Mouse (Mus musculus) myocyte (in vitro differentiated cells): Measurements from ENCODE around the gene Gch1.

Experiments used
- CEBPB ChIP-seq: IDR thresholded peaks from 2 replicates; pipeline ENCODE4 v1.6.1; 2011; ENCODE audit warnings: mild to moderate bottlenecking, moderate library complexity; ENCODE audit not compliant: poor library complexity, insufficient read depth, severe bottlenecking
- E2F4 ChIP-seq: IDR thresholded peaks from one replicate; pipeline ENCODE4 v1.6.1; 2011; ENCODE audit warnings: mild to moderate bottlenecking, control low read depth, moderate library complexity; ENCODE audit not compliant: insufficient read depth
- MAX ChIP-seq: IDR thresholded peaks from one replicate; pipeline ENCODE4 v1.6.1; 2011; ENCODE audit warnings: low read depth, mild to moderate bottlenecking, control low read depth
- MYOD1 ChIP-seq, 3 experiments: IDR thresholded peaks; one replicate each; pipeline ENCODE4 v1.6.1; 2011; ENCODE audit warnings: control low read depth in 2 of 3, low read depth in 2 of 3, mild to moderate bottlenecking in 2 of 3, moderate library complexity in 1 of 3; ENCODE audit not compliant: insufficient read length in 2 of 3, control insufficient read depth in 1 of 3
- MYOG ChIP-seq, 3 experiments: IDR thresholded peaks; one replicate each; pipeline ENCODE4 v1.6.1; 2011; ENCODE audit warnings: control low read depth in 2 of 3, low read depth in 2 of 3, mild to moderate bottlenecking in 2 of 3; ENCODE audit not compliant: insufficient read length in 2 of 3, control insufficient read depth in 1 of 3, insufficient read depth in 1 of 3
- POLR2A ChIP-seq: IDR thresholded peaks from one replicate; pipeline ENCODE4 v1.6.1; 2011; ENCODE audit warnings: low read depth, mild to moderate bottlenecking, control low read depth, moderate library complexity; ENCODE audit not compliant: insufficient read length
- POLR2AphosphoS2 ChIP-seq: IDR thresholded peaks from one replicate; pipeline ENCODE4 v1.6.1; 2011; ENCODE audit warnings: low read depth, control low read depth; ENCODE audit not compliant: insufficient read length
- TCF12 ChIP-seq: IDR thresholded peaks from one replicate; pipeline ENCODE4 v1.6.1; 2011; ENCODE audit warnings: mild to moderate bottlenecking, control low read depth; ENCODE audit not compliant: poor library complexity, insufficient read depth, severe bottlenecking
- TCF3 ChIP-seq: IDR thresholded peaks from one replicate; pipeline ENCODE4 v1.6.1; 2011; ENCODE audit warnings: low read depth, control low read depth; ENCODE audit not compliant: insufficient read length

DNA sequence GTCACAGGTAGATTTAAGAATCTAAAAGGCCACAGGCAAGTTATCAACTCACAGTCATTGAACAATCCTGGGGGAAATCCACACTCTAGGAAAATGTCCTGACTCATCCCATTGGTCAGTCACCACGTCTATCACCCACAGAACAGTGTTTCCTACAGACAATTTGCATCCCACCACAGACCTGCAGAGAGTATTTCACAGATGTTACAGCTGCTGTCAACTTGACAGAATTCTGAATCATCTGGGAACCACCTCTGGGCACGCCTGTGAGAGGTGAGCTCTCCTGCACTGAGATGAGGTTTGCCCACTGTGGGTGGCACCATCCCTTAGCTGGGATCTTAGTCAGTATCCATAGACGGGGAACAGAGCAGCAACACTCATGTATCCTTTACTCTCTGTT lies 81.8 kb downstream of the Gch1 start:
- TF ChIP-seq CEBPB: no peak
- TF ChIP-seq TCF12: no peak
- TF ChIP-seq MYOG (IDR thresholded peaks at IDR 0.05; ENCODE audit: control insufficient read depth in 1 of 3, insufficient read depth in 1 of 3, insufficient read length in 2 of 3, low read depth in 2 of 3): no peak
- TF ChIP-seq POLR2A: no peak
- TF ChIP-seq TCF3: no peak
- no peak for TF ChIP-seq E2F4
- TF ChIP-seq MAX: no peak
- no peak for TF ChIP-seq MYOD1 (IDR thresholded peaks at IDR 0.05; ENCODE audit: control insufficient read depth in 1 of 3, insufficient read length in 2 of 3, low read depth in 2 of 3)
- TF ChIP-seq POLR2AphosphoS2: no peak
